Mouse (Mus musculus) embryonic facial prominence, embryonic 12.5 days (tissue): ENCODE data around the gene Zfp384. TPM values are rescaled to one million over a fixed set of nuclear protein-coding genes. Genes with fewer than 3 reads are reported as not detected.
A peak's percentile ranks its signal among the peaks of the same experiment; 100 is the strongest.

Experiments used
- ATAC-seq: fragments of 200-750 bp; cut with Nextera tagmentation; 2 replicates; pipeline ENCODE4 v1.8.0; 2017; ENCODE audit not compliant: insufficient number of reproducible peaks, insufficient read depth, low FRiP score, low TSS enrichment
- H3K27ac ChIP-seq: fragments of 300-500 bp; sonication (generic); 2 replicates; pipeline ENCODE4 v1.5.1; 2016; ENCODE audit warnings: mild to moderate bottlenecking
- H3K27me3 ChIP-seq: fragments of 300-500 bp; sonication (generic); 2 replicates; pipeline ENCODE4 v1.6.1; 2016; ENCODE audit warnings: mild to moderate bottlenecking, moderate library complexity
- H3K36me3 ChIP-seq: fragments of 300-500 bp; sonication (generic); 2 replicates; pipeline ENCODE4 v1.6.1; 2016; ENCODE audit warnings: mild to moderate bottlenecking
- H3K4me1 ChIP-seq: fragments of 300-500 bp; sonication (generic); 2 replicates; pipeline ENCODE4 v1.6.1; 2016
- H3K4me2 ChIP-seq: fragments of 300-500 bp; sonication (generic); replicated peaks from 2 replicates; pipeline ENCODE4 v1.6.1; 2016; ENCODE audit warnings: mild to moderate bottlenecking, moderate library complexity
- H3K4me3 ChIP-seq: fragments of 300-500 bp; sonication (generic); 2 replicates; pipeline ENCODE4 v1.5.1; 2016; ENCODE audit warnings: mild to moderate bottlenecking
- H3K9ac ChIP-seq: fragments of 300-500 bp; sonication (generic); 2 replicates; pipeline ENCODE4 v1.6.1; 2016; ENCODE audit warnings: mild to moderate bottlenecking, moderate library complexity
- H3K9me3 ChIP-seq: fragments of 300-500 bp; sonication (generic); 2 replicates; pipeline ENCODE4 v1.6.1; 2016; ENCODE audit warnings: mild to moderate bottlenecking, moderate library complexity
- WGBS: fragments of 180-500 bp; shearing (Covaris S2); methylation state at CpG from one replicate; pipeline ENCODE4 v1.1.7; 2016; 5-methylcytosine and 5-hydroxymethylcytosine counted together
- polyA plus RNA-seq: library from polyadenylated mRNA; unstranded; fragments of >200 nt; fragmentation: Nextera tagmentation; extraction: Ambion mirVana; gene quantifications from 2 replicates; pipeline ENCODE4 v1.2.1, GENCODE M21; 2016

The Zfp384 gene
- polyA plus RNA-seq, 1 experiment from 2014 or later, result 22.3 TPM

GRCm38 (mm10) chr6:124995831-124996403 lies 13.0 kb upstream of the Zfp384 start:
- Histone ChIP-seq H3K27ac (no peak overlapping the region), H3K36me3 (no peaks in the 10 kb centered on the region), H3K9ac (no peak overlapping the region; the same call in 1 of the 2 replicates), H3K4me1 (peaks cover 19% of the 10 kb centered on the region), H3K4me2 (peak overlapping the region; percentile 98; the same call in 1 of the 2 replicates), H3K4me3 (peak overlapping the region; percentile 61; the same call in 1 of the 2 replicates), H3K27me3 (peaks cover 84% of the 10 kb centered on the region), H3K9me3 (no peaks in the 10 kb centered on the region)
- ATAC-seq, result no peak
- 40% methylated on average over 8 of the region's 8 CpGs for WGBS

DNA sequence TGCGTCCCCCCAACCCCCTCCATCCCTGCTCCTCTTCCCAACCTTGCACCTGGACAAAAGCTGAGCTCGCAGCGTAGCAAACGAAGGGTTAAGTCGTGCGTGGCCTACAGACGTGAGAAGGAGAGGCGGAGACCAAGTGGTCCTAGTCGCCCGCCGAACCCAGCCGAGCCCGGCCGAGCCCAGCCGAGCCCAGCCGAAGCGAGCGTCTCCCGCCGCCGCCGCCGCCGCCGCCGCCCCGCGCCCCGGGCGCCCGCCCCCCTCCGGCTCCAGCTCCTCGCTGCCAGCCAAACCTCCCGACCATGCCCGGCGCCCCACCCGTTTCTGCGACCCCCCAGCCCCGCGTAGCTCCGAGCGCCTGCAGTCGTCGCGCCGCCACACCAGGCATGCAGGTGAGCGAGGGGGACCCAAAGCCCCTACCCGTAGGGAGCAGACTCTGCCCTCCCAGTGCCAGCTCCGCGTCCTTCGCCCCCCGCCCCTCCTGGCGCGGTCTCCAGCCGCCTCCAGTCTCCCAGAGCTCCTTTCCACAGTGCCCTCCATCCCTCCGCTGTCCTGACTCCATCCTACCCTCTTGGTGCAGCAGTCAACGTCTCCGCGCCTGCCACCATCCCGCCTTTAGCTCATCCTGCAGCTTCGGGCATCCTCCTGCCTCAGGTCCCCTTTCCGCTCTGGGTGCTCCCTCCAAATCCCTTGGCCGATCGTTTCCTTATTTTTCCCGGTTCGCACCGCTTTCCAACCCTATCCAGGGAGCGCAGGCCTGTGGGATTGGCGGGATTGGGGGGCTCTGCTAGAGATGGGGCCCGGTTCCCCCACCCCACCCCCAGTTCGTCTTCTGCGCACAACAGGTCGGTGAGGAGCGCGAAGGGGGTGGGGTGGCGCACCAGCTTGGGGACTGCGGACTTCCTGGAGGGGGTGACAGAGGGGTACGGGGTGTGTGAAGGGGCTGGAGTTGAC lies 12.1 kb upstream of the Zfp384 start, which contains the start of gene Pianp:
Gene Pianp (plus strand): TSS at position 144 of the 951 bp plus-strand sequence.
- H3K27ac ChIP-seq, result no peak within 1 kb of the TSS
- H3K9me3 ChIP-seq, result no peaks in the 10 kb centered on the region
- ATAC-seq, result peak; percentile 74
- peaks cover 19% of the 10 kb centered on the region for H3K4me1 ChIP-seq
- H3K4me3 ChIP-seq, result peak within 1 kb of the TSS; percentile 61
- WGBS, result under 1% methylated on average over 77 of the region's 78 CpGs
- peaks cover 93% of the 10 kb centered on the region for H3K27me3 ChIP-seq
- peak within 1 kb of the TSS; percentile 98 for H3K4me2 ChIP-seq
- peak within 1 kb of the TSS; percentile 66 for H3K9ac ChIP-seq
- no peaks in the 10 kb centered on the region for H3K36me3 ChIP-seq

- no peak overlapping the region for H3K9ac ChIP-seq
- H3K4me2 ChIP-seq, result peak overlapping the region; percentile 98
- H3K9me3 ChIP-seq, result no peaks in the 10 kb centered on the region
- H3K4me3 ChIP-seq, result peak overlapping the region; percentile 61; the same call in 1 of the 2 replicates
- no peak for ATAC-seq
- H3K4me1 ChIP-seq, result peaks cover 19% of the 10 kb centered on the region
- no peaks in the 10 kb centered on the region for H3K36me3 ChIP-seq
- no peak overlapping the region for H3K27ac ChIP-seq
- WGBS, result 5% methylated on average over 8 of the region's 8 CpGs
- peaks cover 92% of the 10 kb centered on the region for H3K27me3 ChIP-seq
Observed at GRCm38 (mm10) chr6:124998066-124998465, 10.9 kb upstream of the Zfp384 start.

GRCm38 (mm10) chr6:124999091-124999490 lies 9.9 kb upstream of the Zfp384 start:
- H3K9me3 ChIP-seq, result no peaks in the 10 kb centered on the region
- no peaks in the 10 kb centered on the region for H3K36me3 ChIP-seq
- peaks cover 90% of the 10 kb centered on the region for H3K27me3 ChIP-seq
- no peak for ATAC-seq
- H3K4me3 ChIP-seq, result no peak overlapping the region
- H3K4me2 ChIP-seq, result no peak overlapping the region
- 26% methylated on average over 14 of the region's 14 CpGs for WGBS
- H3K4me1 ChIP-seq, result peaks cover 19% of the 10 kb centered on the region
- H3K27ac ChIP-seq, result no peak overlapping the region
- no peak overlapping the region for H3K9ac ChIP-seq

- Histone ChIP-seq H3K36me3 (no peaks in the 10 kb centered on the region), H3K27ac (no peak overlapping the region), H3K9me3 (no peaks in the 10 kb centered on the region), H3K4me1 (peaks cover 19% of the 10 kb centered on the region), H3K27me3 (peaks cover 89% of the 10 kb centered on the region), H3K4me2 (no peak overlapping the region), H3K9ac (no peak overlapping the region), H3K4me3 (no peak overlapping the region)
- WGBS, result 27% methylated on average over 10 of the region's 10 CpGs
- no peak for ATAC-seq
Observed at GRCm38 (mm10) chr6:124999546-124999945, 9.4 kb upstream of the Zfp384 start.

DNA sequence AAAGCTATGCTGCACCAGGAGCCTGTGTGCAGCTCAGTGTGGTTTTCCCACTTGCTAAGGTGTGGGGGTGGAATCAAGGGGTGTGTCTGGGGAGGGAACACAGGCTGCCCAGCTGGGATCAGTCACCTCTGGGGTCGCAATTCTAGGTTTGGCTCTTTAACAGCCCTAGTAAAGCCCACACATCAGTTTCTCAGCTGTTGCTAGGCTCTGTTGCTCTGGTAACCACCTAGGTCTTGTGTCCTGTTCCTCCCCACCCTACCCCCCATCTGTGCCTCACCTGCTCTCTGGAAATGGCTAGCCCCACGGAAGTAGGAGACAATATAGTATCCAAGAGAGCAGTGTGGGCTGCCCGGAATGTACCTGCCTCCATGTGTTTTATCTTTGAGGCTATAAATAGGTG lies 5.2 kb upstream of the Zfp384 start:
- Histone ChIP-seq H3K4me3 (no peak overlapping the region), H3K36me3 (no peaks in the 10 kb centered on the region), H3K27ac (no peak overlapping the region), H3K9me3 (no peaks in the 10 kb centered on the region), H3K4me1 (peaks cover 6% of the 10 kb centered on the region; the same call in 1 of the 2 replicates), H3K4me2 (no peak overlapping the region), H3K27me3 (peaks cover 52% of the 10 kb centered on the region), H3K9ac (no peak overlapping the region)
- 62% methylated on average over 3 of the region's 3 CpGs for WGBS
- ATAC-seq, result no peak

- no peak overlapping the region for H3K4me3 ChIP-seq
- no peak for ATAC-seq
- H3K27me3 ChIP-seq, result peaks cover 38% of the 10 kb centered on the region
- no peaks in the 10 kb centered on the region for H3K9me3 ChIP-seq
- H3K4me1 ChIP-seq, result 0 out of 2 replicates have a peak, but pooled peaks cover 3% of the 10 kb centered on the region
- 45% methylated on average over 3 of the region's 3 CpGs for WGBS
- no peak overlapping the region for H3K27ac ChIP-seq
- H3K36me3 ChIP-seq, result no peaks in the 10 kb centered on the region
- H3K9ac ChIP-seq, result no peak overlapping the region
- no peak overlapping the region for H3K4me2 ChIP-seq
Observed at GRCm38 (mm10) chr6:125005086-125005485, 3.9 kb upstream of the Zfp384 start.

GRCm38 (mm10) chr6:125008060-125008459 lies 885 bp upstream of the Zfp384 start:
- 39% methylated on average over 13 of the region's 13 CpGs for WGBS

DNA sequence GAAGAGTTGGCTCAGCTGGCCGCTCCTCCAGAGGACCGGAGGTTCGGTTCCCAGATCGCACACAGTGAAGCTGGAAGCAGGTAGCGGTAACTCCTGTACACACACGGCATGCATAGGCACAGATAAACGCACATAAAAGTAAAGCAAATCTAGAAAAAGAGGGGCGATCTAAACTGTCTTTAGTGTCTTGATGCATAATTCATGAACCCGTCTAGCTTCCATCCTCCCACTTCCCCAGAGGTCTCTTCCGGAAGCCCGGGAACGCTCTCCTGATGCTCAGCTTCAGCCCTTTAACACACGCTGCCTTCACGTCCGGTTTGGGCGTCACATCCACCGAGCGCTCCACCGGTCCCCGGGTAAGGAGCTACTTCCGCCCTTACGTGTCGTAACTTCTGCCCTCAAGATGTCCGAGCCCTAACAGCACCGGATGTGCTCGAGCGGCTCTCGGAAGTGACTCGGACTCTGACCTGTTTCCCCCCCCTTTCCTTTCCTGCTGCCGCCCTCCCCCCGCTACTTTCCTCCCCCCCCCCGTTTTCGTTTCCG lies 288 bp upstream of the Zfp384 start:
- ATAC-seq, result peak; percentile 98
- H3K9ac ChIP-seq, result peak overlapping the region; percentile 94
- WGBS, result 2% methylated on average over 34 of the region's 34 CpGs

More at GRCm38 (mm10) chr6:125008060-125008459, 885 bp upstream of the Zfp384 start:
- H3K9me3 ChIP-seq, result no peaks in the 10 kb centered on the region
- H3K27ac ChIP-seq, result peak overlapping the region; percentile 99; the same call in 1 of the 2 replicates
- H3K4me1 ChIP-seq, result peaks cover 11% of the 10 kb centered on the region; the same call in 1 of the 2 replicates
- H3K27me3 ChIP-seq, result peaks cover 11% of the 10 kb centered on the region
- H3K4me3 ChIP-seq, result peak overlapping the region; percentile 90
- peak overlapping the region; percentile 94 for H3K9ac ChIP-seq
- peak overlapping the region; percentile 88 for H3K4me2 ChIP-seq
- peaks cover 9% of the 10 kb centered on the region for H3K36me3 ChIP-seq
- no peak for ATAC-seq

DNA sequence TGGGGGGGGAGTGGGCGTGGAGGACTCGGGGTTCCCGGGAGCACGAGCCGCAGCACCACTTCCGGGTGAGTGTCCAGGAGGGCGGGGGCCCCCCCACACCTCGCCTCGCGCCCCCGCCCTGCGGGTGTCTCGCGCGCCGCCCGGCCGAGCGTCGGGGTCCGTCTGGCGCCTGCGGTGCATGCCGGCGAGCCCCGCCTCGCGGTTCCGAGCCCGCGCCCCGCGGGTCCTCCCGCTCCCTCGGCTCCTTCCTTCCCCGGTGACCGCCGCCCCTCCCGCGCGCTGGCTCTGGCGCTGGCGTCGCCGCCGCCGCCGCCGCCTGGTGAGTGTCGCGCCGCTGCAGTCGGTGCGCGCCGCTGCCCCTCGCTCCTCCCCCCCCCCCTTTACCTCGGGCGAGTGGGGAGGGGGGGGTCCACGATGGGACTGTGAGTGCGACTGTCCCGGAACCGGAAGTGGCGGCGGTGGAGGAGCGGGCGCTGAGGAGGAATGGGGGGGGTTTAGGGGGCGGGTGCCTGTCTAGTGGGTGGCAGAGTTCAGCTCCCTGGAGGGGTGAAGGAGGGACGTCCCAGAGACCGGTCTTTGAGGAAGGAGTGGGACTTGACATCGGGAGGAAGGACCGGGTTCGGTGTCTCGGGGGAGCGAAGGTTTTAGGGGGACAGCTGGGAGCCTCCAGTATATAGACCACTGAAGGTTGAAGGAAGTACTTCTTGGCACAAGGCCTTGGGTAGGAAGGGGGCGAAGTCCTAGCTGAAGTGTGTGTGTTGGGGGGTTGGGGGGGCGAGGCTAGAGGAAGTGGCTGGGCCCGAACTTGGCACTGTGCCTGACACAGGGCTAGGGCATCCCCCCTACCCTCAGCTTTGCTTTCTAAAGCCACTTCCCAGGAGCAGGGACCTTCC lies 482 bp downstream of the Zfp384 start:
- Histone ChIP-seq H3K27me3 (no peaks in the 10 kb centered on the region), H3K9me3 (no peaks in the 10 kb centered on the region), H3K4me3 (peak overlapping the region; percentile 90), H3K27ac (peak overlapping the region; percentile 99), H3K9ac (peak overlapping the region; percentile 94), H3K36me3 (peaks cover 19% of the 10 kb centered on the region), H3K4me1 (peaks cover 8% of the 10 kb centered on the region; the same call in 1 of the 2 replicates), H3K4me2 (peak overlapping the region; percentile 88)
- WGBS, result under 1% methylated on average over 48 of the region's 78 CpGs
- ATAC-seq, result peak; percentile 70

More for the DNA sequence above, 288 bp upstream of the Zfp384 start:
- peaks cover 10% of the 10 kb centered on the region; the same call in 1 of the 2 replicates for H3K4me1 ChIP-seq
- peaks cover 12% of the 10 kb centered on the region for H3K36me3 ChIP-seq
- H3K27ac ChIP-seq, result peak overlapping the region; percentile 99
- no peaks in the 10 kb centered on the region for H3K9me3 ChIP-seq
- H3K4me2 ChIP-seq, result peak overlapping the region; percentile 88
- H3K27me3 ChIP-seq, result peaks cover 7% of the 10 kb centered on the region; the same call in 1 of the 2 replicates
- H3K4me3 ChIP-seq, result peak overlapping the region; percentile 90
